Mouse (Mus musculus) frontal cortex, adult 2 months (tissue): Measurements from ENCODE around the gene Sh3bgrl. TPM values are rescaled to one million over a fixed set of nuclear protein-coding genes. Genes with fewer than 3 reads are reported as not detected.
A peak's percentile ranks its signal among the peaks of the same experiment; 100 is the strongest.

Experiments used
- DNase-seq, 2 experiments: peaks; one replicate each; pipeline ENCODE4 v3.0.0; 2022; ENCODE audit warnings: low spot score in 1 of 2; ENCODE audit errors: extremely low spot score in 1 of 2
- polyA plus RNA-seq: library from polyadenylated mRNA; depleted of rRNA; stranded (reverse); fragments of >200 nt; gene quantifications from 2 replicates; pipeline ENCODE4 v1.2.3, GENCODE M21; 2012; rRNA removed

Sh3bgrl gene
- polyA plus RNA-seq, 1 experiment, result 75.8 TPM

DNA sequence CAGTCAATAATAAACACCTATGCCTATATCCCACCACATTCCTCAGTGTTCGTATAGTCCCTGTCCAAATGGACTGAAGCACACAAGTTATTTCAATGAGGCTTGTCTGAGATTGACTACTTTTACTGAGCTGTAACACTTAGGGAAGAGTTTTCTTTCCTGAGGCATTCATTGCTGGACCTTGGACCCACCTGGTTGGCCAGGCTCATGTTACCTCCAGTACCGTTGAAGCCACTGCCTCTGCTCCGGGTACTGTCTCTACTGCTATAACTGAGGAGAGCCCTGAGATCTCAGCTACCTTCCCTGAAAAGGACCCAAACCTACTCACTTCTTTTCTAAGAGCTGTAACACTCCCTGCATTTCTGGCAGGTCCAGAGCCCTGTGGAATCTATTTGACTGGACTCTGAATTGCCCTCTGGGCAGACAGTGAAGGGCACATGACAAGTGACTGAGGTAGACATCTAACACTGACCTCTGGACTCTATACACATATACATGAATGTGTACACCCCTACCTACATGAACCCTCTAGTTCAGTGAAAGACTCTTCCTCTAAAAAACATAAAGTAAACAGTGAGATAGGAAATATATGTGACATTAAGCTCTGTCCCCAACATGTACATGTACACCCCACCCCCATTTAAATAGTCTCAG, 140.3 kb downstream of the Sh3bgrl start:
- no peak for DNase-seq

DNA sequence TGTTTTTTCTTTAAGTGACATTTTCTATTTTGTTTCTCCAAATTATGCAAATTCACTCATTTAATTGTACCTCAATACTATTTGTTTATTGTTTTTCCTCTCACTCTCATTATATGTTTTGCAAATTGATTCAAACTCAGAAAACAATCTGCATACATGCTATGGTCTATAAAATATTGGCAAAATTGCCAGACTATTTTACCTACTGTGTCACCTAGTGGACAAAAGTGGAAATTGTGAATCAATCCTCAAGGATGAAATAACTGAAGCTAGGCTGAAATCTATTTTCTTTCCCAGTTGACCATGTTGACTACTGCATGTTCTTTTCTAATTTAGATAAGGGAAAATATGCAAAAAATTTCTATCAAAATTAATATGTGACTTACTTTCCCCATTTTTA, 143.0 kb downstream of the Sh3bgrl start:
- DNase-seq, result peak in 1 of 2 experiments; percentile 22

Other genes starting within 250 kb of the Sh3bgrl start
- 9.2 and 12.9 TPM in 2 replicates for gene Hmgn5, start 82.0 kb upstream of the Sh3bgrl start, polyA plus RNA-seq
- gene Gm6377, start 101.4 kb downstream of the Sh3bgrl start, polyA plus RNA-seq, result 0.06 and 0.08 TPM in 2 replicates